Mouse (Mus musculus) ovary, postnatal 36 days (tissue): ENCODE measurements around the gene A430089I19Rik.
"Not testable (repeated sequence)": the region's sequence is repeated elsewhere in the genome, so short reads cannot be mapped to it uniquely, and the experiment has no call there.

Experiments used
- DNase-seq: peaks from one replicate; pipeline ENCODE4 v3.0.0; 2022; ENCODE audit warnings: low spot score, mixed read lengths

The A430089I19Rik gene

GRCm38 (mm10) chr5:94306696-94307095 is at the start of gene A430089I19Rik:
TSS of gene A430089I19Rik (minus strand) at chr5:94306796.
- not testable (repeated sequence) for DNase-seq

- not testable (repeated sequence) for DNase-seq
These were observed 32.9 kb upstream of the A430089I19Rik start, which contains the start of gene AA792892 for GRCm38 (mm10) chr5:94339449-94339848. TSS of gene AA792892 (plus strand) at chr5:94339749.

- not testable (repeated sequence) for DNase-seq
These were observed 7.5 kb upstream of the A430089I19Rik start, which contains the start of gene Gm6502 for GRCm38 (mm10) chr5:94314135-94314534. TSS of gene Gm6502 (plus strand) at chr5:94314435.
